Comparison of ENCODE assay signal across 18 mouse cellular contexts in genomic region chr13:42956327-42956726, GRCm38 (mm10).
DNase-seq lines count a peak whose midpoint lies in the region; ATAC-seq and TF ChIP-seq lines count a peak whose summit lies in the region.
"Had no signal": no experiment of that assay in that cellular context is flagged by ENCODE, and none has a peak within 500 bp of the region (broad histone marks: within the 10 kb centered on the region; RNA-seq: fewer than 3 reads in every experiment).

No protein-coding gene starts in this region.

- no peaks in the 10 kb centered on the region for H3K4me1 ChIP-seq in midbrain, embryonic 11.5 days (ENCODE audit: control insufficient read depth, insufficient read depth, low read length)
- no peaks in the 10 kb centered on the region for H3K4me1 ChIP-seq in midbrain, postnatal 0 days (ENCODE audit: insufficient read depth, low read length)
- H3K4me1 ChIP-seq: embryonic facial prominence, embryonic 12.5 days; hindbrain, embryonic 12.5 days had no signal

- no peak overlapping the region for H3K27ac ChIP-seq in midbrain, embryonic 11.5 days (ENCODE audit: low read depth, low read length)
- no peak overlapping the region for H3K27ac ChIP-seq in midbrain, postnatal 0 days (ENCODE audit: low read depth, low read length)
- H3K27ac ChIP-seq: embryonic facial prominence, embryonic 12.5 days; hindbrain, embryonic 12.5 days had no signal

- H3K9me3 ChIP-seq in midbrain, embryonic 11.5 days (ENCODE audit: control insufficient read depth, low read length), result no peaks in the 10 kb centered on the region
- H3K9me3 ChIP-seq in midbrain, postnatal 0 days (ENCODE audit: low read length), result no peaks in the 10 kb centered on the region
- H3K9me3 ChIP-seq: embryonic facial prominence, embryonic 12.5 days; hindbrain, embryonic 12.5 days had no signal

- H3K4me2 ChIP-seq in midbrain, embryonic 11.5 days, result no peak overlapping the region
- H3K4me2 ChIP-seq in midbrain, postnatal 0 days (ENCODE audit: low read depth, low read length, poor library complexity, severe bottlenecking), result no peak overlapping the region
- H3K4me2 ChIP-seq: embryonic facial prominence, embryonic 12.5 days; hindbrain, embryonic 12.5 days had no signal

- no peak for TF ChIP-seq CTCF in midbrain, postnatal 0 days (IDR thresholded peaks at IDR 0.05)
- no peak for TF ChIP-seq CTCF in brain, embryonic 14.5 days (IDR thresholded peaks at IDR 0.05; ENCODE audit: borderline replicate concordance, extremely low read depth, insufficient read depth, insufficient read length)

- H3K27me3 ChIP-seq in midbrain, embryonic 11.5 days (ENCODE audit: control insufficient read depth, insufficient read depth, low read length), result no peaks in the 10 kb centered on the region
- H3K27me3 ChIP-seq in midbrain, postnatal 0 days (ENCODE audit: insufficient read depth, low read length), result no peaks in the 10 kb centered on the region
- H3K27me3 ChIP-seq: embryonic facial prominence, embryonic 12.5 days; hindbrain, embryonic 12.5 days had no signal

- DNase-seq in layer of hippocampus, adult 11-12 months (ENCODE audit: low spot score), result peak; percentile 35
- no peak for DNase-seq in layer of hippocampus, postnatal 25 days (ENCODE audit: extremely low spot score in 1 of 2, low spot score in 1 of 2)
- DNase-seq in midbrain, embryonic 11.5 days (ENCODE audit: low spot score, missing footprints), result peak; percentile 23
- DNase-seq in midbrain, postnatal 0 days (ENCODE audit: low spot score), result no peak
- DNase-seq in brain, embryonic 14.5 days (ENCODE audit: low read depth), result peak; percentile 20
- DNase-seq in retina, postnatal 1 day, result no peak
- DNase-seq: adrenal gland, postnatal 14 days; cerebellum, adult 2 months; cerebellum, postnatal 10 days; gastrocnemius, postnatal 25 days; heart, postnatal 10 days; heart, postnatal 4 days had no signal

- no peak for TF ChIP-seq POLR2A in brain, embryonic 14.5 days (IDR thresholded peaks at IDR 0.05; ENCODE audit: borderline replicate concordance, extremely low read depth, insufficient read depth, insufficient read length, poor library complexity, severe bottlenecking)

- no peak for ATAC-seq in midbrain, embryonic 11.5 days (ENCODE audit: low FRiP score)
- no peak for ATAC-seq in midbrain, postnatal 0 days (ENCODE audit: low FRiP score)
- ATAC-seq: activated CD4-positive, CD25-positive, alpha-beta regulatory T cell, adult 4 months; forebrain, embryonic 16.5 days; hindbrain, embryonic 16.5 days; Patski had no signal

- H3K9ac ChIP-seq in midbrain, embryonic 11.5 days (ENCODE audit: low read length), result no peak overlapping the region
- no peak overlapping the region for H3K9ac ChIP-seq in midbrain, postnatal 0 days (replicated peaks; ENCODE audit: low read length, poor library complexity, severe bottlenecking)
- H3K9ac ChIP-seq: embryonic facial prominence, embryonic 12.5 days; hindbrain, embryonic 12.5 days had no signal

- no peak overlapping the region for H3K4me3 ChIP-seq in midbrain, embryonic 11.5 days (ENCODE audit: low read depth, low read length)
- H3K4me3 ChIP-seq in midbrain, postnatal 0 days (ENCODE audit: low read depth, low read length), result no peak overlapping the region
- H3K4me3 ChIP-seq: embryonic facial prominence, embryonic 12.5 days; hindbrain, embryonic 12.5 days had no signal

- WGBS in midbrain, embryonic 11.5 days, result 90% methylated on average over 10 of the region's 10 CpGs
- 92% methylated on average over 10 of the region's 10 CpGs for WGBS in midbrain, postnatal 0 days

- no peaks in the 10 kb centered on the region for H3K36me3 ChIP-seq in midbrain, embryonic 11.5 days (ENCODE audit: control insufficient read depth, insufficient read depth, low read length)
- no peaks in the 10 kb centered on the region for H3K36me3 ChIP-seq in midbrain, postnatal 0 days (ENCODE audit: insufficient read depth, low read length)
- H3K36me3 ChIP-seq: embryonic facial prominence, embryonic 12.5 days; hindbrain, embryonic 12.5 days had no signal

Comparison
In these comparisons a context has a peak if more than half of its experiments do, and no peak if none do; other contexts are left out.
1. DNase-seq: peak in layer of hippocampus, adult 11-12 months (single experiment), midbrain, embryonic 11.5 days (single experiment) and brain, embryonic 14.5 days (single experiment); none in layer of hippocampus, postnatal 25 days (0 of 2), midbrain, postnatal 0 days (single experiment) and retina, postnatal 1 day (single experiment).